Mouse (Mus musculus): ENCODE results near the gene Adar. TPM values are rescaled to one million over a fixed set of nuclear protein-coding genes. Genes with fewer than 3 reads are reported as not detected.
A peak's percentile ranks its signal among the peaks of the same experiment; 100 is the strongest.

Adar gene
- polyA plus RNA-seq, 1 experiment from 2014 or later: 8.0 TPM

DNA sequence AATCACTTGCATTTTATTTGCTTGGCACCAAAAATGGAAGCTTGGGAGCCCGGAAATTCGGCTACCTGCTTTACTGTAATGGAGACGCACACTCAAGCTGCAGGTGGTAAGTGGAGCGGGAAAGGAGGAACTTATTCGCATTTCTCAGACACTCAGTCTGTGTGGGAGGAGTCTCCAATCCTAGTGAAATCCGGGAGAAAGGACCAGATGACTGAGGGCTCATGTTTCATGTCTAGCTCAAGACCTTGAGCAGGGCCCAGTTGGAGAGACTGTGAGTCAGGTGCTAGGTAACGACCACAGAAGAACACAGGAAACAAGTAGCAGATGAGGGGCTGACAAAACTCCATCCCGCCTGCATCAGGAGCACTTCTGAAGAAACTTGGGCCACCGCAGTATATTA lies 23.0 kb upstream of the Adar start:
- Histone ChIP-seq H3K27ac (replicated peaks in 1 of 2; ENCODE audit: control insufficient read depth in 1 of 2, insufficient read depth in 1 of 2, low read depth in 2 of 2, low read length in 2 of 2) (no peak overlapping the region), H3K9ac (ENCODE audit: low read length) (no peak overlapping the region), H3K4me2 (ENCODE audit: low read length) (no peak overlapping the region), H3K27me3 (ENCODE audit: control insufficient read depth, insufficient read depth, low read length) (peaks cover 9% of the 10 kb centered on the region; the same call in 1 of the 2 replicates), H3K4me1 (ENCODE audit: control insufficient read depth in 2 of 2, insufficient read depth in 2 of 2, low read length in 2 of 2) (no peaks in the 10 kb centered on the region), H3K4me3 (ENCODE audit: control insufficient read depth in 1 of 2, insufficient read depth in 1 of 2, low read depth in 1 of 2, low read length in 2 of 2) (no peak overlapping the region), H3K9me3 (ENCODE audit: control insufficient read depth, low read length) (no peaks in the 10 kb centered on the region), H3K36me3 (ENCODE audit: control insufficient read depth, insufficient read depth, low read length) (no peaks in the 10 kb centered on the region)
- no peak for ATAC-seq (ENCODE audit: insufficient number of reproducible peaks, insufficient read depth, low FRiP score, low read depth)
- WGBS: 63% methylated on average over 9 of the region's 9 CpGs

GRCm38 (mm10) chr3:89696152-89696821 lies 18.5 kb upstream of the Adar start:
- ATAC-seq (ENCODE audit: insufficient number of reproducible peaks, insufficient read depth, low FRiP score, low read depth): no peak
- WGBS: 83% methylated on average over 12 of the region's 12 CpGs
- H3K4me3 ChIP-seq (ENCODE audit: control insufficient read depth in 1 of 2, insufficient read depth in 1 of 2, low read depth in 1 of 2, low read length in 2 of 2): no peak overlapping the region

GRCm38 (mm10) chr3:89698958-89699357 lies 15.9 kb upstream of the Adar start:
- Histone ChIP-seq H3K27ac (replicated peaks in 1 of 2; ENCODE audit: control insufficient read depth in 1 of 2, insufficient read depth in 1 of 2, low read depth in 2 of 2, low read length in 2 of 2) (no peak overlapping the region), H3K9me3 (ENCODE audit: control insufficient read depth, low read length) (no peaks in the 10 kb centered on the region), H3K4me2 (ENCODE audit: low read length) (no peak overlapping the region), H3K36me3 (ENCODE audit: control insufficient read depth, insufficient read depth, low read length) (no peaks in the 10 kb centered on the region), H3K4me3 (ENCODE audit: control insufficient read depth in 1 of 2, insufficient read depth in 1 of 2, low read depth in 1 of 2, low read length in 2 of 2) (no peak overlapping the region), H3K4me1 (ENCODE audit: control insufficient read depth in 2 of 2, insufficient read depth in 2 of 2, low read length in 2 of 2) (no peaks in the 10 kb centered on the region), H3K27me3 (ENCODE audit: control insufficient read depth, insufficient read depth, low read length) (no peaks in the 10 kb centered on the region), H3K9ac (ENCODE audit: low read length) (no peak overlapping the region)
- 87% methylated on average over 1 of the region's 1 CpGs for WGBS
- no peak for ATAC-seq (ENCODE audit: insufficient number of reproducible peaks, insufficient read depth, low FRiP score, low read depth)

More at GRCm38 (mm10) chr3:89696152-89696821, 18.5 kb upstream of the Adar start:
- no peaks in the 10 kb centered on the region for H3K4me1 ChIP-seq (ENCODE audit: control insufficient read depth in 2 of 2, insufficient read depth in 2 of 2, low read length in 2 of 2)
- H3K9ac ChIP-seq (ENCODE audit: low read length): no peak overlapping the region
- no peak overlapping the region for H3K4me2 ChIP-seq (ENCODE audit: low read length)
- no peaks in the 10 kb centered on the region for H3K36me3 ChIP-seq (ENCODE audit: control insufficient read depth, insufficient read depth, low read length)
- H3K27ac ChIP-seq (replicated peaks in 1 of 2; ENCODE audit: control insufficient read depth in 1 of 2, insufficient read depth in 1 of 2, low read depth in 2 of 2, low read length in 2 of 2): no peak overlapping the region
- no peaks in the 10 kb centered on the region for H3K27me3 ChIP-seq (ENCODE audit: control insufficient read depth, insufficient read depth, low read length)
- no peaks in the 10 kb centered on the region for H3K9me3 ChIP-seq (ENCODE audit: control insufficient read depth, low read length)

DNA sequence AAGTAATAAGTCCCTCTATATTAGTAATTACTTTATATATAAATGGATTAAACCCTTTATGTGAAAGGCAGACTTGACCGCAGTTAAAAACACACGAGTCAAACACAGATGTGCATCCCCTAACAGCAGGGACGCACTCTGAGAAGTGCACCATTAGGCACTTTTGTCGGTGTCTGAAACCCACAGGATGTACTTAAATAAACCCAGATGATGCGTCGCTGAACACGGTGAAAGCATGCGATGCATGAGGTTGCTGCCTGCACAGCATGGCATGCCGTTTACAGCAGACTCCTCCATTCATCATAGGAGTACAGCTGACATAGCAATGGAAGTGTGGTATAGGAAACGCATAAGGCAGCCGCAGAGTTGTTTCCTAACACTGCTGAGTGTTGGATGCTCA lies 14.4 kb upstream of the Adar start:
- H3K4me3 ChIP-seq (ENCODE audit: control insufficient read depth in 1 of 2, insufficient read depth in 1 of 2, low read depth in 1 of 2, low read length in 2 of 2): no peak overlapping the region
- no peaks in the 10 kb centered on the region for H3K9me3 ChIP-seq (ENCODE audit: control insufficient read depth, low read length)
- no peak overlapping the region for H3K4me2 ChIP-seq (ENCODE audit: low read length)
- H3K27me3 ChIP-seq (ENCODE audit: control insufficient read depth, insufficient read depth, low read length): 0 out of 2 replicates have a peak, but pooled peaks cover 4% of the 10 kb centered on the region
- no peaks in the 10 kb centered on the region for H3K36me3 ChIP-seq (ENCODE audit: control insufficient read depth, insufficient read depth, low read length)
- WGBS: 81% methylated on average over 11 of the region's 11 CpGs
- H3K9ac ChIP-seq (ENCODE audit: low read length): no peak overlapping the region
- no peak for ATAC-seq (ENCODE audit: insufficient number of reproducible peaks, insufficient read depth, low FRiP score, low read depth)
- H3K4me1 ChIP-seq (ENCODE audit: control insufficient read depth in 2 of 2, insufficient read depth in 2 of 2, low read length in 2 of 2): no peaks in the 10 kb centered on the region
- no peak overlapping the region for H3K27ac ChIP-seq (replicated peaks in 1 of 2; ENCODE audit: control insufficient read depth in 1 of 2, insufficient read depth in 1 of 2, low read depth in 2 of 2, low read length in 2 of 2)

DNA sequence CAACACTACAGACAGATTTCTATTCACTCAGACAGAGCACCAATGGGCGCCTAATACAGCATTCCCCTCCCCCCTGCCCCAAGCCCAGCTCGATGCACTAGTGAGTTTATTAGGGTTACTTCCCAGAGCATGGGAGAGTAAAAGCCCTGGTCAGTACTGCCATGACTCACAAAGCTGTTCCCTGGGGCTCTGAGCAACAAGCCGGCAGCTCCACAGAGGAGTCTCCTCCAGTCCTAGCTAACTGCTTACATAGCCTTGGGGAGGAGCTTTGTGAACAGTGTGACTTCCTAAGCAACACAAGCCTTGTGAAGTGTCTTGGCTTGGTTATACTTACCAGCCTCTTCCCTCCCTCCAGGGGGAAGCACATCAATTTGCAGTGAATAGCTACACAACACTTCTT lies 11.2 kb upstream of the Adar start:
- Histone ChIP-seq H3K27ac (replicated peaks in 1 of 2; ENCODE audit: control insufficient read depth in 1 of 2, insufficient read depth in 1 of 2, low read depth in 2 of 2, low read length in 2 of 2) (no peak overlapping the region), H3K27me3 (ENCODE audit: control insufficient read depth, insufficient read depth, low read length) (0 out of 2 replicates have a peak, but pooled peaks cover 4% of the 10 kb centered on the region), H3K9me3 (ENCODE audit: control insufficient read depth, low read length) (no peaks in the 10 kb centered on the region), H3K4me3 (ENCODE audit: control insufficient read depth in 1 of 2, insufficient read depth in 1 of 2, low read depth in 1 of 2, low read length in 2 of 2) (no peak overlapping the region), H3K4me1 (ENCODE audit: control insufficient read depth in 2 of 2, insufficient read depth in 2 of 2, low read length in 2 of 2) (no peaks in the 10 kb centered on the region), H3K4me2 (ENCODE audit: low read length) (no peak overlapping the region), H3K36me3 (ENCODE audit: control insufficient read depth, insufficient read depth, low read length) (no peaks in the 10 kb centered on the region), H3K9ac (ENCODE audit: low read length) (no peak overlapping the region)
- no peak for ATAC-seq (ENCODE audit: insufficient number of reproducible peaks, insufficient read depth, low FRiP score, low read depth)
- 35% methylated on average over 3 of the region's 3 CpGs for WGBS

GRCm38 (mm10) chr3:89704064-89704463 lies 10.8 kb upstream of the Adar start:
- Histone ChIP-seq H3K4me3 (ENCODE audit: control insufficient read depth in 1 of 2, insufficient read depth in 1 of 2, low read depth in 1 of 2, low read length in 2 of 2) (no peak overlapping the region), H3K4me2 (ENCODE audit: low read length) (no peak overlapping the region), H3K9ac (ENCODE audit: low read length) (no peak overlapping the region), H3K9me3 (ENCODE audit: control insufficient read depth, low read length) (no peaks in the 10 kb centered on the region), H3K4me1 (ENCODE audit: control insufficient read depth in 2 of 2, insufficient read depth in 2 of 2, low read length in 2 of 2) (no peaks in the 10 kb centered on the region), H3K27ac (replicated peaks in 1 of 2; ENCODE audit: control insufficient read depth in 1 of 2, insufficient read depth in 1 of 2, low read depth in 2 of 2, low read length in 2 of 2) (no peak overlapping the region), H3K36me3 (ENCODE audit: control insufficient read depth, insufficient read depth, low read length) (no peaks in the 10 kb centered on the region), H3K27me3 (ENCODE audit: control insufficient read depth, insufficient read depth, low read length) (0 out of 2 replicates have a peak, but pooled peaks cover 4% of the 10 kb centered on the region)
- 72% methylated on average over 6 of the region's 6 CpGs for WGBS
- no peak for ATAC-seq (ENCODE audit: insufficient number of reproducible peaks, insufficient read depth, low FRiP score, low read depth)

DNA sequence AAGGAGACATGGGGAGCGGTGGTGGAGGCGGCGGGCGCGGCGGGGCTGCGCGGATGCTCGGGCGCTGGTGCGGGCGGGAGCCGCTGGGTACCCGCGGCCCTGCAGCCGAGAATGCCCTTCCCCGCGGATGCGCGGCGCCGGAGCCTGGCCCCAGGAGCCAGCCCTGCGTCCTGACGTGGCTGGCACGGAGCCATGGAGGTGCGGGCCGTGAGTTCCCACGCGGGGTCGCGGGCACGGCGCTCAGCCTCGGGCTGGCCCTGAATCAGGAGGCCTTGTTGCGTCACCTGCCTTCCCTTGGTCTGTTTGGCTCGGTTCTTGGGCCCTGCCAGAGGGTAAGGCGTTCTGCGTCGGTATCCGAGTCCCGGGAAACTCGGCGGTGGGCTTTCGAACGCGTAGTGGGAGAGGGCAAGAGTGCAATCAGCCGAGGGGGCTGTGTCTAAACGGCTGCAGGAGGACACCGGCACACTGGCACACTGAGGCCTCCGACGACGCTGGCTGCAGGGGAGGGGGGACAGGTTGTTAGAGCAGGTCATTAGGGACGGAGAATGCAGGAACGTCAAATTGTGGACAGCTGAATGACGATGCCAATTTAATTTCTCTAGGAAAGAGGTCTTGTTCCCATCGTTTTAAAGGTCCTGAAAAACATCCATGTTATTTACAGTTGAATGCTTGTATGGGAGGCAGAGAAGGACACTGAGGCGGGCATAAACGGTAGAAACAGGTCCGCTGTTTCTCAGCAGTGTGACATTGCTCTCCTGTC lies 565 bp downstream of the Adar start:
- Histone ChIP-seq H3K4me3 (ENCODE audit: control insufficient read depth in 1 of 2, insufficient read depth in 1 of 2, low read depth in 1 of 2, low read length in 2 of 2) (peak overlapping the region; percentile 90 to 93), H3K4me2 (ENCODE audit: low read length) (peak overlapping the region; percentile 77), H3K4me1 (ENCODE audit: control insufficient read depth in 2 of 2, insufficient read depth in 2 of 2, low read length in 2 of 2) (peaks cover 2 to 13% of the 10 kb centered on the region in 2 experiments; a peak in 3 of 4 replicates), H3K27ac (replicated peaks in 1 of 2; ENCODE audit: control insufficient read depth in 1 of 2, insufficient read depth in 1 of 2, low read depth in 2 of 2, low read length in 2 of 2) (peak overlapping the region; percentile 68 to 86), H3K36me3 (ENCODE audit: control insufficient read depth, insufficient read depth, low read length) (no peaks in the 10 kb centered on the region), H3K27me3 (ENCODE audit: control insufficient read depth, insufficient read depth, low read length) (no peaks in the 10 kb centered on the region), H3K9me3 (ENCODE audit: control insufficient read depth, low read length) (no peaks in the 10 kb centered on the region), H3K9ac (ENCODE audit: low read length) (peak overlapping the region; percentile 89)
- WGBS: under 1% methylated on average over 59 of the region's 59 CpGs
- peak; percentile 29 for ATAC-seq (ENCODE audit: insufficient number of reproducible peaks, insufficient read depth, low FRiP score, low read depth)

Data from heart, embryonic 14.5 days (tissue).